Mouse (Mus musculus) neural tube, embryonic 11.5 days (tissue): Measurements from ENCODE around the gene Hapln3. TPM values are rescaled to one million over a fixed set of nuclear protein-coding genes. Genes with fewer than 3 reads are reported as not detected.

Source experiments
- ATAC-seq: fragments of 200-750 bp; cut with Nextera tagmentation; 2 replicates; pipeline ENCODE4 v1.8.0; 2017; ENCODE audit warnings: moderate number of reproducible peaks, mild to moderate bottlenecking, moderate TSS enrichment, moderate library complexity; ENCODE audit not compliant: insufficient read depth, low FRiP score, low TSS enrichment
- DNase-seq: peaks from one replicate; pipeline ENCODE4 v3.0.0-alpha.2; 2015; ENCODE audit warnings: low spot score
- H3K27ac ChIP-seq: fragments of 300-500 bp; sonication (generic); 2 replicates; pipeline ENCODE4 v1.5.1; 2014; ENCODE audit warnings: low read depth, mild to moderate bottlenecking, low read length
- H3K27me3 ChIP-seq: fragments of 300-500 bp; sonication (generic); 2 replicates; pipeline ENCODE4 v1.6.1; 2014; ENCODE audit warnings: mild to moderate bottlenecking, low read length, mixed read lengths; ENCODE audit not compliant: control insufficient read depth, insufficient read depth
- H3K36me3 ChIP-seq: fragments of 300-500 bp; sonication (generic); 2 replicates; pipeline ENCODE4 v1.6.1; 2014; ENCODE audit warnings: mild to moderate bottlenecking, low read length, moderate library complexity, mixed read lengths; ENCODE audit not compliant: control insufficient read depth, insufficient read depth
- H3K4me1 ChIP-seq: fragments of 300-500 bp; sonication (generic); 2 replicates; pipeline ENCODE4 v1.6.1; 2014; ENCODE audit warnings: low read length, mixed read lengths; ENCODE audit not compliant: control insufficient read depth, insufficient read depth
- H3K4me2 ChIP-seq: fragments of 300-500 bp; sonication (generic); 2 replicates; pipeline ENCODE4 v1.6.1; 2014; ENCODE audit warnings: low read depth, mild to moderate bottlenecking, moderate library complexity
- H3K4me3 ChIP-seq: fragments of 300-500 bp; sonication (generic); 2 replicates; pipeline ENCODE4 v1.5.1; 2014; ENCODE audit warnings: low read depth, low read length
- H3K9ac ChIP-seq: fragments of 300-500 bp; sonication (generic); 2 replicates; pipeline ENCODE4 v1.6.1; 2014; ENCODE audit warnings: mild to moderate bottlenecking, low read length
- H3K9me3 ChIP-seq: fragments of 300-500 bp; sonication (generic); 2 replicates; pipeline ENCODE4 v1.6.1; 2016; ENCODE audit warnings: low read length; ENCODE audit not compliant: control insufficient read depth
- WGBS: fragments of 180-500 bp; shearing (Covaris S2); extraction: QIAGEN DNeasy Blood & Tissue Kit; methylation state at CpG from one replicate; pipeline ENCODE4 v1.1.7; 2014; 5-methylcytosine and 5-hydroxymethylcytosine counted together
- polyA plus RNA-seq: library from polyadenylated mRNA; unstranded; fragments of >200 nt; fragmentation: Nextera tagmentation; extraction: Ambion mirVana; gene quantifications from 2 replicates; pipeline ENCODE4 v1.2.1, GENCODE M21; 2014

The Hapln3 gene
- polyA plus RNA-seq, 1 experiment from 2014 or later = 1.2 TPM

DNA sequence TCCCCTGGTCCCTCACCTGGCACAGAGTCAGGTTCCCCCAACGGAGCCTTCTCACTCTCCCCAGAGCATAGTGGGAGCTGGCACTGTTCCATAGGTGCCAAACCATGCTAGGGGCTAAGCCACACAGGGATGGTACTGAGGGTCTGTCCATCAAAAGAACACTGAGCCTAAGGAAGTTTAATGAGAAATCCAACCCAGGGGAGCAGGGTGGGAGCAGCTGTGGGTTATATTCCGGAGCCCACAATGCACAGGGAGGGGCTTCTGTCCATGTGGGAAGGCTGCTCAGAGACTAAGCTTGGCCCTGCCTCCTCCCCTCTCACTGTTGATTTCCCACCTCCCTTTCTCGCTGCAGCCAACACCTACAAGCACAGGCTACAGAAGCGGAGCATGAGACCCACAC lies 17.0 kb downstream of the Hapln3 start:
- Histone ChIP-seq H3K27ac (no peak overlapping the region), H3K36me3 (no peaks in the 10 kb centered on the region), H3K9ac (no peak overlapping the region), H3K4me3 (no peak overlapping the region), H3K4me2 (no peak overlapping the region), H3K4me1 (no peaks in the 10 kb centered on the region), H3K27me3 (no peaks in the 10 kb centered on the region), H3K9me3 (no peaks in the 10 kb centered on the region)
- DNase-seq = no peak
- WGBS = 67% methylated on average over 4 of the region's 4 CpGs
- ATAC-seq = no peak

- DNase-seq (no peak), ATAC-seq (no peak)
- no peaks in the 10 kb centered on the region for H3K27me3 ChIP-seq
- no peaks in the 10 kb centered on the region for H3K4me1 ChIP-seq
- no peak overlapping the region for H3K9ac ChIP-seq
- H3K4me3 ChIP-seq = no peak overlapping the region
- no peak overlapping the region for H3K4me2 ChIP-seq
- H3K9me3 ChIP-seq = no peaks in the 10 kb centered on the region
- no peak overlapping the region for H3K27ac ChIP-seq
- WGBS = 76% methylated on average over 5 of the region's 5 CpGs
- no peaks in the 10 kb centered on the region for H3K36me3 ChIP-seq
Observed at GRCm38 (mm10) chr7:79096492-79096891, 34.3 kb downstream of the Hapln3 start.

GRCm38 (mm10) chr7:79089111-79089510 lies 41.7 kb downstream of the Hapln3 start:
- ATAC-seq (no peak), DNase-seq (no peak)
- Histone ChIP-seq H3K36me3 (no peaks in the 10 kb centered on the region), H3K4me2 (no peak overlapping the region), H3K4me1 (no peaks in the 10 kb centered on the region), H3K27me3 (no peaks in the 10 kb centered on the region), H3K27ac (no peak overlapping the region), H3K9ac (no peak overlapping the region), H3K9me3 (no peaks in the 10 kb centered on the region), H3K4me3 (no peak overlapping the region)
- 87% methylated on average over 4 of the region's 4 CpGs for WGBS

DNA sequence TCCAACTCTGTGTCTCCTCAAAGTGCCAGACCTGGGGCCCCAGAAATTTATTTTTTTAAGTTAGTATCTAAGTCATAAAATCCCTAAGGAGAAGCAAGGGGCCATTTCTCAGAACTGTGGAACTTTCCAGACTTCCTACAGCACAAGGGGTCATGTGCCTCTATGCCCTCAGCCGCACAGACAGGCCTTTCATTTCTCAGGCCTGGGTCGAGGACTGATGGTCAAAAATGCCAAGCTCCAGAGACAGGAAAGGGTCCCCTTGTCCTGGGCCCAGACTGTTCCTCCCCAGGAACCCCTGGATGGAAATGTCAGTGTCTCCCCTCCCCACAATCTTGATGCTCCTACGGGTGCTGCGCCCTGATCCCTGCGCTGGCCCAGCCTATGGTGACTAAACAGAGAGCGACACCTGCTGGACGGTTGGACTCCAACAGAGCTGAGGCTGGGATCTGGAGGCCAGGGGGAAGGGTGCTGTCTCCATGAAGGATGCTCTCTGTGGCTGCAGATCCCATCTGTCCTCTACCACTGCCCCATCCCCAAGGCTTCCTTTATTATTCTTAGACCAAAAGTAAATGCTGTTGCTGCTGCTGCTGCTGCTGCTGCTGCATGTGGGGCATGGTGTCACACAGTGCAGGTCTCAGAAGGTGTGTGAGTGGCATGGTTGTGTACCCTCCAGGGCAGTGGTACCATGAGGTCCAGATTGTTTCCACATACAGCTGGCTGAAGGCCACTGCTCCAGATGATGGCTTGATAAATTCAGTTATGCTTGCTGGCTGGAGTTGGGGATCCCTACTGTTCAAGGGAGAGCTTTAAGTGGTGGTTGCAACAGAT lies 50.0 kb downstream of the Hapln3 start:
- DNase-seq = peak; percentile 82
- no peaks in the 10 kb centered on the region for H3K36me3 ChIP-seq
- no peak overlapping the region for H3K9ac ChIP-seq
- H3K27me3 ChIP-seq = no peaks in the 10 kb centered on the region
- WGBS = 20% methylated on average over 7 of the region's 7 CpGs
- no peak overlapping the region for H3K27ac ChIP-seq
- H3K9me3 ChIP-seq = no peaks in the 10 kb centered on the region
- H3K4me2 ChIP-seq = no peak overlapping the region
- H3K4me1 ChIP-seq = no peaks in the 10 kb centered on the region
- no peak for ATAC-seq
- no peak overlapping the region for H3K4me3 ChIP-seq

GRCm38 (mm10) chr7:79079212-79079611 lies 51.6 kb downstream of the Hapln3 start:
- H3K27me3 ChIP-seq = no peaks in the 10 kb centered on the region
- DNase-seq = no peak
- no peak overlapping the region for H3K9ac ChIP-seq
- no peak for ATAC-seq
- no peaks in the 10 kb centered on the region for H3K9me3 ChIP-seq
- H3K27ac ChIP-seq = no peak overlapping the region
- no peak overlapping the region for H3K4me3 ChIP-seq
- no peaks in the 10 kb centered on the region for H3K4me1 ChIP-seq
- WGBS = 72% methylated on average over 3 of the region's 3 CpGs
- H3K36me3 ChIP-seq = no peaks in the 10 kb centered on the region
- no peak overlapping the region for H3K4me2 ChIP-seq

DNA sequence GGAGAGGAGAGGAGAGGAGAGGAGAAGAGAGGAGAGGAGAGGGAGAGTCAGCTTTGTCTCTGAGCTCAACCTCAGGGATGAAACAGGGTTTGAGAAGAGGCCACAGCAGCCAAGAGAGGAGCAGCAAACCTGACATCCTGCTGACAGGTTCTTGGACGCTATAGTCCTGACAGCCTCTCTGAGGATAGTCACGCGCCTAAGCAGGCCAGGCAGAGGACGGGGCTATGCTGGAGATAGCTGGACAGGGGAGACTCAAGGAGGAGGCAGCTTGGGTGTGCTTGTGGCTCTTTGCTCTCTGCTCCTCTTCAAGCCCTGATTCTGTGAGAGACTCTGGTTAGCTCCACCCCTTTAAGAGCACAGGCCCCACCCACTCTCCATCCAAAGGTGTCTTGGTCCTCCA lies 62.6 kb downstream of the Hapln3 start:
- Histone ChIP-seq H3K9ac (no peak overlapping the region), H3K4me2 (no peak overlapping the region), H3K4me3 (no peak overlapping the region), H3K36me3 (no peaks in the 10 kb centered on the region), H3K27ac (no peak overlapping the region), H3K4me1 (no peaks in the 10 kb centered on the region), H3K9me3 (no peaks in the 10 kb centered on the region), H3K27me3 (no peaks in the 10 kb centered on the region)
- 64% methylated on average over 4 of the region's 4 CpGs for WGBS
- no peak for ATAC-seq
- no peak for DNase-seq

DNA sequence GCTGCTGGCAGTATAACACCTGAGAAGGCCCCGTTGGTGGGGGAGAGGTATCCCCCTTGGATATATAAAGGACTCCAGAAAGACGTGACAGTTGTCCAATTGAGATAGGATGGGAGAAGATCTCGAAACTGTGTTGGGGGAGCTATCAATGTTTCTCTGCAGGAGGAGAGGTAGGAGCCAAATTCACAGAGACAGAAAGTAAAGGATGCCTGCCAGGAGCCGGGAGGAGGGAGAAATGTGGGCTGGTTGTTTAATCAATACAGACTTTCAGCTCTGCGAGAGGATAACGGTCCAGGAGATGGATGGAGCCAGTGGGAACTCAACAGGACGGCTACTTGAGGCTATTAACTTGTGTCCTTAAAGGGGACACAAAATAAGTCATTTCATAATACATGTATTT lies 63.4 kb downstream of the Hapln3 start:
- no peak overlapping the region for H3K4me3 ChIP-seq
- DNase-seq (no peak), ATAC-seq (no peak)
- H3K9me3 ChIP-seq = no peaks in the 10 kb centered on the region
- no peaks in the 10 kb centered on the region for H3K27me3 ChIP-seq
- H3K36me3 ChIP-seq = no peaks in the 10 kb centered on the region
- no peak overlapping the region for H3K9ac ChIP-seq
- no peak overlapping the region for H3K27ac ChIP-seq
- no peak overlapping the region for H3K4me2 ChIP-seq
- 72% methylated on average over 7 of the region's 7 CpGs for WGBS
- H3K4me1 ChIP-seq = no peaks in the 10 kb centered on the region

Other genes with a start within 250 kb of the Hapln3 start
- 49.1 and 52.5 TPM in 2 replicates for gene Aen, start 235.2 kb downstream of the Hapln3 start, polyA plus RNA-seq
- gene Isg20, start 217.6 kb downstream of the Hapln3 start, polyA plus RNA-seq = 0.45 and 0.49 TPM in 2 replicates
- 0.44 and 0.93 TPM in 2 replicates for gene Acan, start 77.5 kb downstream of the Hapln3 start, polyA plus RNA-seq
- gene Mfge8, start 18.0 kb upstream of the Hapln3 start, polyA plus RNA-seq = 81.6 and 85.2 TPM in 2 replicates
- 14.0 and 14.3 TPM in 2 replicates for gene Abhd2, start 142.2 kb upstream of the Hapln3 start, polyA plus RNA-seq